Mouse (Mus musculus): Measurements from ENCODE around the gene Mtif2. TPM values are rescaled to one million over a fixed set of nuclear protein-coding genes. Genes with fewer than 3 reads are reported as not detected.
"Not testable (repeated sequence)": the region's sequence is repeated elsewhere in the genome, so short reads cannot be mapped to it uniquely, and the experiment has no call there.

Mtif2 gene
- polyA plus RNA-seq, 1 experiment from 2014 or later, result 58.2 TPM

DNA sequence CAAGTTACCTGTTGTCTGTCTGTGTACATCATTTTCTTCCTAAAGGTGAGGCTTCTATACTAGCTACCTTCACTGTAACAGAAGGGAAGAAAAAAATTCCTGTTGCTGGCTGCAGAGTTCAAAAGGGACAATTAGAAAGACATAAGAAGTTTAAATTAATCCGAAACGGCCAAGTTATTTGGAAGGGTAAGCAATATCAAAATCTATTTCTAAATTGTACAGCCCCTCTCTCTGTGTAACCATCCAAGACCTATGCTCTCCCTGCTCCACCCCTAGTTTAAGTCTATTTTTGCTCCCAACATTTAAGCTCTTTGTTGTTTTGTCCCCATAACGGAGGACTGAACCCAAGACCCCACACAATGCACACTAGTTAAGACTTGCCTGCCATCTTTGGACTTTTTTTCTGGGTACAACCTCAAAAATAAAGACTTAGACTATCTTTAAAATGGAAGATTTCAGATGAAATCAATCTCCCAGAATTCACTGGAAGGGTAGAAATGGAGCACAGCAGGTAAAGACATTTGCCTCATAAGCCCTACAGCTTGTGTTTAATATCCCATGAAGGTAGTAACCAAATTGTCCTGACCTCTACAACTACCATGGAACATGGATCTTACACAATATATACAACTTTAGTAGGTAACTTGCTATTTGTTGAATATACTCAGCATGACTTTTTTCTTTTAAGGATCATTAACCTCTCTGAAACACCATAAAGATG is 18.2 kb downstream of the Mtif2 start:
- H3K4me2 ChIP-seq, result no peak overlapping the region
- H3K4me1 ChIP-seq, result peaks cover 15% of the 10 kb centered on the region
- H3K4me3 ChIP-seq, result no peak overlapping the region
- H3K27ac ChIP-seq, result no peak overlapping the region
- no peak for ATAC-seq (replicated peaks)
- 89% methylated on average over 3 of the region's 3 CpGs for WGBS
- peaks cover 25% of the 10 kb centered on the region for H3K36me3 ChIP-seq (replicated peaks)
- no peak overlapping the region for H3K9ac ChIP-seq
- no peaks in the 10 kb centered on the region for H3K9me3 ChIP-seq
- no peaks in the 10 kb centered on the region for H3K27me3 ChIP-seq (replicated peaks)

DNA sequence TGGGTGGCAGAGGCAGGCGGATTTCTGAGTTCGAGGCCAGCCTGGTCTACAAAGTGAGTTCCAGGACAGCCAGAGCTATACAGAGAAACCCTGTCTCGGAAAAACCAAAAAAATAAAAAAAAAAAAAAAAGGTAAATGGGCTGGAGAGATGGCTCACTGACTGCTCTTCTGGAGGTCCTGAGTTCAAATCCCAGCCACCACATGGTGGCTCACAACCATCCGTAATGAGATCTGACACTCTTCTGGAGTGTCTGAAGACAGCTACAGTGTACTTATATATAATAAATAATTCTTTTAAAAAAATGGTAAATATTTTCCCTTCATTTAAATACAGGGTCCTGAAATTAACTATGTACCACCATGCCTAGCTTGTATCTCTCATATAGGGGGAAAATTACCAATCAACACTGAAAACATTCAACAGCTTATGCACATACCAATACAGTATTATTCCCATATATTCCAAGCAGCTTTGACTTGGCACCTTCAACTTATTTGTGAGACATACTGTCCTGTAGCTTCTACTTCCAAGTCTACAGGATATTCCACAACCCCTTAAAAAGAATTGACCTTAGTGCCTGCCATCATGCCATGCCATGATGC is 19.0 kb downstream of the Mtif2 start:
- peaks cover 15% of the 10 kb centered on the region for H3K4me1 ChIP-seq
- H3K4me2 ChIP-seq; H3K9ac ChIP-seq; H3K4me3 ChIP-seq; H3K9me3 ChIP-seq; H3K27ac ChIP-seq; ATAC-seq (replicated peaks); H3K27me3 ChIP-seq (replicated peaks): not testable (repeated sequence)
- peaks cover 22% of the 10 kb centered on the region for H3K36me3 ChIP-seq (replicated peaks)
- WGBS, result 90% methylated on average over 4 of the region's 4 CpGs

DNA sequence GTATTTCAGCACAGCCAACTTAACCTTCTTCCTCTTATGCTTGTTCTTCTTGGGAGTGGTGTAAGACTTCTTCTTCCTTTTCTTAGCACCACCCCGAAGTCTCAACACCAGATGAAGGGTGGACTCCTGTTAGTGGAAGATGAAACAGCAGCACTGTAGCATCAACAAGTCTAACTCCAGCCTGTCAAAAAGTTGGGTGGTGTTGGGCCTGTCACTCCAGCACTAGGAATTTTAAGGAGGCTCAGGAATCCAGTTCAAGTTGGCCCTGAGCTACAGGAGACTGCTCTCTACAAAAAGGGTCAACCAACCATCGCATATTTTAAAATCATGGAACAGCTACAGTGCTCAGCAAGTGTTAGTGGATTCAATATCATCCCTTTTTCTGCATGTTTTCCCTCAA is 20.1 kb downstream of the Mtif2 start:
- H3K4me2 ChIP-seq, result peak overlapping the region; percentile 61
- H3K27ac ChIP-seq; H3K9ac ChIP-seq; ATAC-seq (replicated peaks); H3K9me3 ChIP-seq; H3K27me3 ChIP-seq (replicated peaks): not testable (repeated sequence)
- WGBS, result 95% methylated on average over 2 of the region's 2 CpGs
- H3K4me1 ChIP-seq, result peaks cover 15% of the 10 kb centered on the region
- H3K36me3 ChIP-seq (replicated peaks), result peaks cover 22% of the 10 kb centered on the region
- H3K4me3 ChIP-seq, result peak overlapping the region; percentile 90; the same call in 1 of the 2 replicates

GRCm38 (mm10) chr11:29546762-29547161 is 20.6 kb downstream of the Mtif2 start:
- Histone ChIP-seq H3K4me3 (peak overlapping the region; percentile 90), H3K27ac (peak overlapping the region; percentile 94; the same call in 1 of the 2 replicates), H3K9me3 (no peaks in the 10 kb centered on the region), H3K27me3 (replicated peaks) (no peaks in the 10 kb centered on the region), H3K9ac (peak overlapping the region; percentile 90; the same call in 1 of the 2 replicates), H3K36me3 (replicated peaks) (peaks cover 22% of the 10 kb centered on the region), H3K4me2 (peak overlapping the region; percentile 61), H3K4me1 (peaks cover 15% of the 10 kb centered on the region)
- 28% methylated on average over 2 of the region's 2 CpGs for WGBS
- no peak for ATAC-seq (replicated peaks)

- Histone ChIP-seq H3K4me3 (peak overlapping the region; percentile 90), H3K36me3 (replicated peaks) (peaks cover 20% of the 10 kb centered on the region), H3K4me2 (peak overlapping the region; percentile 61), H3K4me1 (peaks cover 15% of the 10 kb centered on the region), H3K9ac (peak overlapping the region; percentile 90), H3K9me3 (no peaks in the 10 kb centered on the region), H3K27ac (peak overlapping the region; percentile 94), H3K27me3 (replicated peaks) (no peaks in the 10 kb centered on the region)
- WGBS, result under 1% methylated on average over 27 of the region's 27 CpGs
- ATAC-seq (replicated peaks), result peak; percentile 22
Measured at GRCm38 (mm10) chr11:29547249-29547751, 21.1 kb downstream of the Mtif2 start.

- under 1% methylated on average over 46 of the region's 46 CpGs for WGBS
- peak within 1 kb of the TSS; percentile 90 for H3K9ac ChIP-seq
- peaks cover 15% of the 10 kb centered on the region for H3K4me1 ChIP-seq
- H3K4me2 ChIP-seq, result peak within 1 kb of the TSS; percentile 61
- no peaks in the 10 kb centered on the region for H3K27me3 ChIP-seq (replicated peaks)
- no peaks in the 10 kb centered on the region for H3K9me3 ChIP-seq
- peak within 1 kb of the TSS; percentile 94 for H3K27ac ChIP-seq
- ATAC-seq (replicated peaks), result peak; percentile 98
- peaks cover 19% of the 10 kb centered on the region for H3K36me3 ChIP-seq (replicated peaks)
- peak within 1 kb of the TSS; percentile 90 for H3K4me3 ChIP-seq
Measured at GRCm38 (mm10) chr11:29547752-29548503, 21.7 kb downstream of the Mtif2 start, which contains the start of the genes Clhc1 and Rps27a. Gene Clhc1, plus strand, starts transcription at chr11:29547950. Gene Rps27a, minus strand, starts transcription at chr11:29548109.

- Histone ChIP-seq H3K36me3 (replicated peaks) (peaks cover 16% of the 10 kb centered on the region), H3K27ac (peak overlapping the region; percentile 94), H3K4me2 (peak overlapping the region; percentile 61), H3K27me3 (replicated peaks) (no peaks in the 10 kb centered on the region), H3K4me3 (peak overlapping the region; percentile 90), H3K9me3 (no peaks in the 10 kb centered on the region), H3K9ac (peak overlapping the region; percentile 90), H3K4me1 (peaks cover 15% of the 10 kb centered on the region)
- WGBS, result 27% methylated on average over 23 of the region's 23 CpGs
- ATAC-seq (replicated peaks), result peak; percentile 9; the same call in 1 of the 2 replicates
Measured at GRCm38 (mm10) chr11:29548504-29549424, 22.6 kb downstream of the Mtif2 start.

DNA sequence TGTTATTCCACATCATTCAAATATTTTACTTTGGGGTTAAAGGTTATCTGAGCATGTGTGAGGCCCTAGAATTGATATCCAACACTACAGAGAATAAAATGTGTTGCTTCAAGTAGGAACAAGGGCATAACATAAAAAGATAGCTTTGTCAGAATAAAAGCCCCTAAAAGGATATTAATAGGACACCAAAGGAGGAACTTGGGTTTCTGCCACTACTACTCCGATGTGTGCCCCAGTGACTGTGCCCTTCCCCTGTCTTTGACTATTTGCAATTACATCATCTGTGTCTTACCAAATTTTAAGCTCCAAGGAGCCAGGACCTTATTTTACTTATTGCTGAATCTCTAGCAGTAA is 23.2 kb downstream of the Mtif2 start:
- H3K27ac ChIP-seq, result no peak overlapping the region
- ATAC-seq (replicated peaks), result no peak
- H3K4me2 ChIP-seq, result no peak overlapping the region
- H3K4me1 ChIP-seq, result peaks cover 15% of the 10 kb centered on the region
- 98% methylated on average over 1 of the region's 1 CpGs for WGBS
- no peaks in the 10 kb centered on the region for H3K9me3 ChIP-seq
- no peak overlapping the region for H3K9ac ChIP-seq
- no peak overlapping the region for H3K4me3 ChIP-seq
- no peaks in the 10 kb centered on the region for H3K27me3 ChIP-seq (replicated peaks)
- H3K36me3 ChIP-seq (replicated peaks), result peaks cover 10% of the 10 kb centered on the region; the same call in 1 of the 2 replicates

DNA sequence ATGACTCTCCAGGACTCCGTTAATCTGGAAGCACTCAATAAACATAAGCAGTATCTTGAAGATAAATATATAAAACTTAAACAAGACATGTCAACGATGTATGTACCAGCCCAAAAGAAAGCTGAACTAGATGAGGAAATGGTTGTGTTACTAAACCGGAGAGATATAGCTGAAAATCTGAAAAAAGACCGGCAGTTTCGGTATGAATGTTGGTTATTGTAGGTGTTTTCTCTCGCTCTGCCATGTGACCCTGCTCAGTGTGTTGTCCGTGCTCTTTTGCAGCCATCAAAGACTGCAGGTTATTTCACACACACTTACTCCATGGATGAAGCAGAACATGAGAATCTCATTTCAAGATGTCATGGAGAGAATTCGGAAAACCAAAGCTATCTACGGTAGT is 34.2 kb downstream of the Mtif2 start:
- H3K4me2 ChIP-seq, result no peak overlapping the region
- H3K9me3 ChIP-seq, result no peaks in the 10 kb centered on the region
- H3K36me3 ChIP-seq (replicated peaks), result no peaks in the 10 kb centered on the region
- no peaks in the 10 kb centered on the region for H3K4me1 ChIP-seq
- no peak overlapping the region for H3K9ac ChIP-seq
- no peak for ATAC-seq (replicated peaks)
- H3K27me3 ChIP-seq (replicated peaks), result no peaks in the 10 kb centered on the region
- 90% methylated on average over 9 of the region's 9 CpGs for WGBS
- no peak overlapping the region for H3K27ac ChIP-seq
- H3K4me3 ChIP-seq, result no peak overlapping the region

DNA sequence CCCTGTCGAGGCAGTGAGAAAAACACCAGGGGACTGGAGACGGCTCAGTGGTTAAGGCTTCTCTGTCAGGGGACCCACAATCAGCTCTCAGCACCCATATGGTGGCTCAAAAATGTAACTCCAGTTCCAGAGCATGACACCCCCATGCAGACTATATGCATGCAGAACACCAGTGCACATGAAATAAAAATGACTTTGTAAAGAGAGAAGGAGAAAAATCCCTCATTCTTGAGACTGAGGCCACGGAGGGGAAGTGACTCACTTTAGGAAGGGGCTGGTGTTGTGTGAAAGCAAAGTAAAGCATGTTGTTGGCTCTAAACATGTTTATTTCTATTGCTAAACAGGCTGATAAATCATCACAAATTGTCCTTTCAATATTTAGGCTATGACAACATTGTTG is 34.8 kb downstream of the Mtif2 start:
- H3K27ac ChIP-seq, result no peak overlapping the region
- H3K4me3 ChIP-seq, result no peak overlapping the region
- no peak overlapping the region for H3K9ac ChIP-seq
- WGBS, result 91% methylated on average over 3 of the region's 3 CpGs
- H3K4me2 ChIP-seq, result no peak overlapping the region
- ATAC-seq (replicated peaks), result no peak
- no peaks in the 10 kb centered on the region for H3K36me3 ChIP-seq (replicated peaks)
- no peaks in the 10 kb centered on the region for H3K9me3 ChIP-seq
- no peaks in the 10 kb centered on the region for H3K27me3 ChIP-seq (replicated peaks)
- H3K4me1 ChIP-seq, result no peaks in the 10 kb centered on the region

DNA sequence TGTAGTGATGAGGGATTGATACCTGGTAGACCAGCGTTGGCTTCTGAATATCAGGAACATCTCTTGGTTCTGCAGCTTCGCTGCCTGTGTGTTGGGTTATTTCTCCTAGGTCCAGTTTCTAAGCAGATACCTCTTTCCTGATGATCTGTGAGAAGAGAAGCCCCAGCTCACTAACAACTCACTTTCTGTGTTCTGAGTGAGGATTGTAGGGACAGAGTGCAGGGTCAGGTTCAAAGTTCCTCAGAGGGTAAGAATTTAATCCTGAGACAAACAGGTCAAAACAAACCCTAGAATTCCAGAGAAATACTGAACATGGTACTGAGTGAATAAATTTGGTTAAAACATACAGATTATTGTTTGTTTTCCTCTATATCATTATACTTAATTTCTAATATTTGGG is 37.2 kb downstream of the Mtif2 start:
- WGBS, result 95% methylated on average over 2 of the region's 2 CpGs

More for the DNA sequence above, 37.2 kb downstream of the Mtif2 start:
- Histone ChIP-seq H3K4me3 (no peak overlapping the region), H3K27me3 (replicated peaks) (no peaks in the 10 kb centered on the region), H3K36me3 (replicated peaks) (no peaks in the 10 kb centered on the region), H3K27ac (no peak overlapping the region), H3K9me3 (no peaks in the 10 kb centered on the region), H3K4me1 (no peaks in the 10 kb centered on the region), H3K4me2 (no peak overlapping the region), H3K9ac (no peak overlapping the region)
- no peak for ATAC-seq (replicated peaks)

Data from midbrain, embryonic 15.5 days (tissue).